Mouse (Mus musculus): ENCODE results near the gene Zfp853. TPM values are rescaled to one million over a fixed set of nuclear protein-coding genes. Genes with fewer than 3 reads are reported as not detected.

Gene Zfp853
- polyA plus RNA-seq (2015; fragmentation: Nextera tagmentation; extraction: Ambion mirVana): not detected in 2 replicates

DNA sequence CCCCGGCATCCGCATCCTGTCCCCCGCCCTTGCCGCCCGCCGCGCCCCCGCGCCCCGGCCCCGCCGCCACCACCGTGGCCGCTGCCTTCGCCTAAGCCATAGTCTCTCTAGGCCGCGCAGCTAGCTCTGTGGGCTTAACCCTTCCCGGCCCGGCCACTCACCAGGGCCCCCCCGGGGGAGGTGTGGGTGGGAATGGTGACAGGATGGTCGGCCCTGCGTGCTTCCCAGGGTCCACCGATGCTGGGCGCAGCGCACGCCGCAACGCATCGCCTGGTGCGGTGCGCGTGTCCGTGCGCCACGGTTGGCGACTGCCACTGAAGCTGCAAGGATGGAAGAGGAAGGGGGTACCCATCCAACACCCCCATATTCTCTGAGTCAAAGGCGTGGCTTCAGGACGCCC, at the start of gene Zfp853:
Zfp853 (minus strand) TSS at position 220 of the 400 bp plus-strand sequence.

DNA sequence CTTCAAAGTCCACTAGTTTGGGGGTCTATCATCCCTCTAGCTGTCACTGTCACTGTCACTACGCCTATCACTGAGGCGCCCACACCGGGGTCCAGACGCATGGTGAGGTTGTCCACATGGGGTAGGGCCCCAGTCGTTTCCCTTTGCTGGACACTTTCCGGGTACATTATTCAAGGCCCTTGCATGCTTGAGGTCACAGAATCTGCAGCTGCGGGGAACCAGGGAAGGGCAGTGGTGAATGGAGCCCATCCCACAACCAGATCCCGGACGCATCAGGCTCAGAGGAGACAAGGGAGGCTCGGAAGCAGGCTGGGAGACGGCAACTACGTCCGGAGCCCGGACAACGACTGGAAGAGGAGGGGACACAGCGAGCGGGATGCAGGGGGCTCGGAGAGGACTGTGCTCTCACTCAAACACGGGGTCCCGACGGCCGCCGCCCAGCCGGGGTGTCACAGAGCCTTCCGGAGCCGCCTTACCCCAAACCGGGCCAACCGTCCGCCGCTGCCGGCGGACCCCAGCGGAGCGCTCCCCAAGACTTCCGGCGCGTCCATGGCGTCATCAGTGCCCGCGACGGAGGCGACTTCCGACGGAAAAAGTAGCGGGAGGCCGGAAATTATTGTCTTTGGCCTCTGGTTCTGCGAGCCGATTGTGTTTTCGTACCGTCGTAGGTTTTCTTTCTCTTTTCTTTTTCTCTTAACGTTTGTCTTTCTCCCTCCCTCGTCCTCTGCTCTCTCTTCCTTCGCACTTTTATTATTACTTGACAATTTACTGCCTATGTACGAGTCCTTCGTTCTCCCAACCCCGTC, 35.5 kb upstream of the Zfp853 start, which contains the start of gene Zdhhc4:
Zdhhc4 (minus strand) TSS at position 567 of the 806 bp plus-strand sequence.

DNA sequence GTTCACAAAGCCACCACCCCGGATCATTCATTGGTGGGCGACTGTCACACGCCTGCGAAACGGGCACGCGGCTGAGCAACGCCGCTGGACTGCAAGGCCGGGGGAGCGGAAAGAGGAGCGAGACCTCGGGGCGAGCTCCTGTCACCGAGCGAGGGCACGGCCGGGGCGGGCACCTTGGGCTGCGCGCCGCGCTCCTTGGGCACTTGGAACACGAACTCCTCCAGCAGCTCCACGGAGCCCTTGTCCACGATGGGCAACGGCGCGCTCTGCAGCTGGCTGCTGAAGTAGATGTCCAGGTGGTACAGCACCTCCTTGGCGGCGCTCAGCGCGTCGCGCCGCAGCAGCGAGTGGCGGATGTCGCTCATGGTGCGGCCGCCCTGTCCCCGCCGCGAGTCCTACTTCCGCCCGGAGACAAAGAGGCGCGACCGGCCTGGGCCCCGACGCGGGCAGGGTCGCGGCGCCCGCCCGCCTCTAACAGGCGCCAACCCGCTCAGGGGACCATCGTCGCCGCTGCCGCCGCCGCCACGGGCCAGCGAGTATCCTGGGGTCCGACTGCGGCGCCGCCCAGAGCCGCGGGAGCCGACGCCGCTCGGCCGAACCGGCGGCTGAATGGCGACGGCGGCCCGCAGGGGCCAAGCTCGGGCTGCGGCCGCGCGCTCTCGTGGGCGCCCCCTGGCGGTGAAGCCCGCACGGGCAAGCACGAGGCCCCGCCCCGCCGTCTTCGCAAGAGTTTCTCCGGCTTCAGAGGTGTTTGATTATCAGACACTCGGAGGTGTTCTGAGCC, 21.5 kb upstream of the Zfp853 start, which contains the start of gene E130309D02Rik:
E130309D02Rik (minus strand) TSS at position 631 of the 784 bp plus-strand sequence.

DNA sequence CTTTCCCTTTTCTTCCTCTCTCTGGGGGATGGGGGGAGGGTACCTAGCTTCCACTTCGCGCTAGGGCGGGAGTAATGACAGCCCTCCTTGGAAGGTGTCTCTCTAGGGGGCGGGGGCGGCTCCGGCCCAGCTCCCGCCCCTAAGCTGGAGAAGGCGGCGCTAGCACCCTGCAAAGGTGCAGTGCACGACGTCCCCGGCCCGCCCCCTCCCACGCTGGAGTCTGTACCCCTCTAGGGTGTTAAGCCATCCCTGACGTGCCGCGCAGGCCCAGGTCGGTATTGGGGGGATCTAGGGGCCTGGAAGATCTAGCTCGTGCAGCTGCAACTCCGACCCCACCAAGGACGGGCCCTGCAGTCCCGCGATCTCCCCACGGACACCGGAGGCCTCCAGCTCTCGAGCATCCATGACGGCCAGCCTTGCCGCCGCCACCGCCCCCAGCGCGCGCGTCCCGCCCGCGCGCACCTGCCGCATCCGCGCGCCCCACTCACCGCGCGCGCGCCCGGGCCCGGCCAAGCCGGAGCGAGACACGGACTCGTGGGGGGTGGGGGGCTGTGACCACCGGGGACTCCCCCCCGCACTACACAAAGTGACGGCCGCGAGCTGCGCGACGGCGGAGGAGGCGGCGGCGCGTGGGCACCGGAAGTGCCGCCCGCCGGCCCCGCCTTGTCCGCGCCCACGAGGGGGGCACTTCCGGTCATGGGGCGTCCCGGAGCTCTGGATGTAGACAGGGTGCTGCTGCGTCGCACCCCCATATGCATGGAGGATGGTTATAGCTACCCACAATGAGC, 23.9 kb downstream of the Zfp853 start, which contains the start of gene Zfp316:
Zfp316 (minus strand) TSS at position 660 of the 788 bp plus-strand sequence.

Other genes with a start within 250 kb of the Zfp853 start
- 17.2 and 20.3 TPM in 2 replicates for gene Rnf216, start 180.6 kb downstream of the Zfp853 start, polyA plus RNA-seq (2015; fragmentation: Nextera tagmentation; extraction: Ambion mirVana)
- not detected in 2 replicates for gene Olfr718-ps1, start 146.0 kb downstream of the Zfp853 start, polyA plus RNA-seq (2015; fragmentation: Nextera tagmentation; extraction: Ambion mirVana)
- gene Rbak, start 112.8 kb downstream of the Zfp853 start, polyA plus RNA-seq (2015; fragmentation: Nextera tagmentation; extraction: Ambion mirVana): 5.9 and 6.1 TPM in 2 replicates
- not detected in 2 replicates for gene Spdye4b, start 112.6 kb downstream of the Zfp853 start, polyA plus RNA-seq (2015; fragmentation: Nextera tagmentation; extraction: Ambion mirVana)
- gene Spdye4a, start 66.7 kb downstream of the Zfp853 start, polyA plus RNA-seq (2015; fragmentation: Nextera tagmentation; extraction: Ambion mirVana): not detected in 2 replicates
- 4.9 and 5.0 TPM in 2 replicates for gene Zfp12, start 58.5 kb downstream of the Zfp853 start, polyA plus RNA-seq (2015; fragmentation: Nextera tagmentation; extraction: Ambion mirVana)
- gene Zfp316, start 23.6 kb downstream of the Zfp853 start, polyA plus RNA-seq (2015; fragmentation: Nextera tagmentation; extraction: Ambion mirVana): 1.7 and 1.9 TPM in 2 replicates
- gene E130309D02Rik, start 21.7 kb upstream of the Zfp853 start, polyA plus RNA-seq (2015; fragmentation: Nextera tagmentation; extraction: Ambion mirVana): 16.6 and 16.7 TPM in 2 replicates
- 71.8 and 72.2 TPM in 2 replicates for gene Zdhhc4, start 35.6 kb upstream of the Zfp853 start, polyA plus RNA-seq (2015; fragmentation: Nextera tagmentation; extraction: Ambion mirVana)
- 0.63 and 0.68 TPM in 2 replicates for gene Grid2ip, start 63.7 kb upstream of the Zfp853 start, polyA plus RNA-seq (2015; fragmentation: Nextera tagmentation; extraction: Ambion mirVana)
- 282 and 366 TPM in 2 replicates for gene Kdelr2, start 110.2 kb upstream of the Zfp853 start, polyA plus RNA-seq (2015; fragmentation: Nextera tagmentation; extraction: Ambion mirVana)
- 19.9 and 23.5 TPM in 2 replicates for gene Daglb, start 171.0 kb upstream of the Zfp853 start, polyA plus RNA-seq (2015; fragmentation: Nextera tagmentation; extraction: Ambion mirVana)
- 370 and 417 TPM in 2 replicates for gene Rac1, start 234.4 kb upstream of the Zfp853 start, polyA plus RNA-seq (2015; fragmentation: Nextera tagmentation; extraction: Ambion mirVana)

Data from urinary bladder, postnatal 0 days (tissue).